Mouse (Mus musculus) lung, embryonic 14.5 days (tissue): ENCODE data around the gene Tmem132b. TPM values are rescaled to one million over a fixed set of nuclear protein-coding genes. Genes with fewer than 3 reads are reported as not detected.

Experiments
- ATAC-seq: fragments of 200-750 bp; cut with Nextera tagmentation; 2 replicates; pipeline ENCODE4 v1.8.0; 2017; ENCODE audit warnings: mild to moderate bottlenecking, moderate TSS enrichment, moderate library complexity; ENCODE audit not compliant: insufficient read depth
- DNase-seq: peaks from one replicate; pipeline ENCODE4 v3.0.0-alpha.2; 2015
- H3K27ac ChIP-seq: fragments of 300-500 bp; sonication (generic); 2 replicates; pipeline ENCODE4 v1.5.1; 2014; ENCODE audit warnings: low read depth, mild to moderate bottlenecking, moderate library complexity
- H3K27me3 ChIP-seq: fragments of 300-500 bp; sonication (generic); 2 replicates; pipeline ENCODE4 v1.6.1; 2014; ENCODE audit warnings: low read length, control low read depth; ENCODE audit not compliant: insufficient read depth
- H3K36me3 ChIP-seq: fragments of 300-500 bp; sonication (generic); 2 replicates; pipeline ENCODE4 v1.6.1; 2014; ENCODE audit warnings: control low read depth; ENCODE audit not compliant: insufficient read depth
- H3K4me1 ChIP-seq: fragments of 300-500 bp; sonication (generic); 2 replicates; pipeline ENCODE4 v1.6.1; 2014; ENCODE audit warnings: antibody characterized with exemption, control low read depth; ENCODE audit not compliant: insufficient read depth
- H3K4me2 ChIP-seq: fragments of 300-500 bp; sonication (generic); 2 replicates; pipeline ENCODE4 v1.6.1; 2014; ENCODE audit warnings: mild to moderate bottlenecking
- H3K4me3 ChIP-seq: fragments of 300-500 bp; sonication (generic); 2 replicates; pipeline ENCODE4 v1.5.1; 2014; ENCODE audit warnings: low read depth, low read length
- H3K9ac ChIP-seq: fragments of 300-500 bp; sonication (generic); 2 replicates; pipeline ENCODE4 v1.6.1; 2014
- H3K9me3 ChIP-seq: fragments of 300-500 bp; sonication (generic); 2 replicates; pipeline ENCODE4 v1.6.1; 2016; ENCODE audit warnings: low read depth, low read length, control low read depth
- CTCF ChIP-seq: IDR thresholded peaks from 2 replicates; pipeline ENCODE4 v1.5.1; 2016; ENCODE audit warnings: antibody characterized with exemption, low read depth
- WGBS: fragments of 180-500 bp; shearing (Covaris S2); extraction: QIAGEN DNeasy Blood & Tissue Kit; methylation state at CpG from one replicate; pipeline ENCODE4 v1.1.7; 2014; 5-methylcytosine and 5-hydroxymethylcytosine counted together
- polyA plus RNA-seq: library from polyadenylated mRNA; unstranded; fragments of >200 nt; fragmentation: Nextera tagmentation; extraction: Ambion mirVana; gene quantifications from 2 replicates; pipeline ENCODE4 v1.2.1, GENCODE M21; 2014

Gene Tmem132b
- polyA plus RNA-seq, 1 experiment from 2014 or later, result not detected

GRCm38 (mm10) chr5:125728521-125728920 is 196.9 kb downstream of the Tmem132b start:
- no peaks in the 10 kb centered on the region for H3K4me1 ChIP-seq
- no peak overlapping the region for H3K4me3 ChIP-seq
- no peak overlapping the region for H3K27ac ChIP-seq
- no peak overlapping the region for H3K9ac ChIP-seq
- no peak for TF ChIP-seq CTCF
- H3K36me3 ChIP-seq, result no peaks in the 10 kb centered on the region
- no peak for DNase-seq
- H3K4me2 ChIP-seq, result no peak overlapping the region
- 83% methylated on average over 3 of the region's 3 CpGs for WGBS
- no peak for ATAC-seq
- no peaks in the 10 kb centered on the region for H3K27me3 ChIP-seq
- no peaks in the 10 kb centered on the region for H3K9me3 ChIP-seq

- WGBS, result 64% methylated on average over 1 of the region's 1 CpGs
- Histone ChIP-seq H3K4me3 (no peak overlapping the region), H3K27me3 (no peaks in the 10 kb centered on the region), H3K4me2 (no peak overlapping the region), H3K9ac (no peak overlapping the region), H3K36me3 (no peaks in the 10 kb centered on the region), H3K9me3 (no peaks in the 10 kb centered on the region), H3K4me1 (no peaks in the 10 kb centered on the region), H3K27ac (no peak overlapping the region)
- peak; percentile 42; the same call in 1 of the 2 replicates for TF ChIP-seq CTCF
- DNase-seq (no peak), ATAC-seq (no peak)
These were observed 202.2 kb downstream of the Tmem132b start for GRCm38 (mm10) chr5:125733806-125734205.

- DNase-seq (no peak), ATAC-seq (no peak)
- no peak overlapping the region for H3K4me3 ChIP-seq
- no peak overlapping the region for H3K27ac ChIP-seq
- no peak for TF ChIP-seq CTCF
- WGBS, result 42% methylated on average over 9 of the region's 9 CpGs
- H3K36me3 ChIP-seq, result no peaks in the 10 kb centered on the region
- no peak overlapping the region for H3K4me2 ChIP-seq
- H3K27me3 ChIP-seq, result no peaks in the 10 kb centered on the region
- no peak overlapping the region for H3K9ac ChIP-seq
- no peaks in the 10 kb centered on the region for H3K9me3 ChIP-seq
- no peaks in the 10 kb centered on the region for H3K4me1 ChIP-seq
These were observed 205.5 kb downstream of the Tmem132b start for GRCm38 (mm10) chr5:125737105-125737504.

- TF ChIP-seq CTCF, result no peak
- no peak overlapping the region for H3K27ac ChIP-seq
- no peaks in the 10 kb centered on the region for H3K36me3 ChIP-seq
- no peak overlapping the region for H3K9ac ChIP-seq
- H3K27me3 ChIP-seq, result no peaks in the 10 kb centered on the region
- 76% methylated on average over 6 of the region's 6 CpGs for WGBS
- no peaks in the 10 kb centered on the region for H3K9me3 ChIP-seq
- H3K4me1 ChIP-seq, result no peaks in the 10 kb centered on the region
- no peak for DNase-seq
- no peak overlapping the region for H3K4me2 ChIP-seq
- no peak for ATAC-seq
- H3K4me3 ChIP-seq, result no peak overlapping the region
These were observed 211.9 kb downstream of the Tmem132b start for GRCm38 (mm10) chr5:125743503-125743902.

GRCm38 (mm10) chr5:125745727-125746126 is 214.2 kb downstream of the Tmem132b start:
- Histone ChIP-seq H3K27me3 (no peaks in the 10 kb centered on the region), H3K4me3 (no peak overlapping the region), H3K9ac (no peak overlapping the region), H3K27ac (no peak overlapping the region), H3K36me3 (no peaks in the 10 kb centered on the region), H3K9me3 (no peaks in the 10 kb centered on the region), H3K4me1 (no peaks in the 10 kb centered on the region), H3K4me2 (no peak overlapping the region)
- ATAC-seq, result no peak
- TF ChIP-seq CTCF, result no peak
- 60% methylated on average over 7 of the region's 7 CpGs for WGBS
- DNase-seq, result peak; percentile 4

GRCm38 (mm10) chr5:125751481-125751880 is 219.9 kb downstream of the Tmem132b start:
- TF ChIP-seq CTCF, result no peak
- H3K27ac ChIP-seq, result no peak overlapping the region
- H3K4me3 ChIP-seq, result no peak overlapping the region
- ATAC-seq (no peak; the same call in 1 of the 2 replicates), DNase-seq (peak; percentile 19)
- WGBS, result 57% methylated on average over 5 of the region's 5 CpGs
- H3K9me3 ChIP-seq, result no peaks in the 10 kb centered on the region
- no peaks in the 10 kb centered on the region for H3K27me3 ChIP-seq
- no peak overlapping the region for H3K9ac ChIP-seq
- no peaks in the 10 kb centered on the region for H3K36me3 ChIP-seq
- no peaks in the 10 kb centered on the region for H3K4me1 ChIP-seq
- H3K4me2 ChIP-seq, result no peak overlapping the region

- ATAC-seq, result no peak
- TF ChIP-seq CTCF, result no peak
- Histone ChIP-seq H3K27me3 (no peaks in the 10 kb centered on the region), H3K4me2 (no peak overlapping the region), H3K9me3 (no peaks in the 10 kb centered on the region), H3K4me3 (no peak overlapping the region), H3K36me3 (no peaks in the 10 kb centered on the region), H3K9ac (no peak overlapping the region), H3K4me1 (no peaks in the 10 kb centered on the region), H3K27ac (no peak overlapping the region)
- 81% methylated on average over 5 of the region's 5 CpGs for WGBS
- no peak for DNase-seq
These were observed 221.0 kb downstream of the Tmem132b start for GRCm38 (mm10) chr5:125752546-125752945.
